Mouse (Mus musculus) heart, embryonic 14.5 days (tissue): ENCODE measurements around the gene Nol10. TPM values are rescaled to one million over a fixed set of nuclear protein-coding genes. Genes with fewer than 3 reads are reported as not detected.
A peak's percentile ranks its signal among the peaks of the same experiment; 100 is the strongest.

Experiments
- ATAC-seq: fragments of 200-750 bp; cut with Nextera tagmentation; 2 replicates; pipeline ENCODE4 v1.8.0; 2017; ENCODE audit warnings: low read depth, moderate TSS enrichment; ENCODE audit not compliant: insufficient number of reproducible peaks, insufficient read depth, low FRiP score
- H3K27ac ChIP-seq, 2 experiments: fragments of 200-500 bp in 1 of 2; fragments of 300-500 bp in 1 of 2; sonication (generic) in 1 of 2; replicated peaks in 1 of 2; 2 replicates each; pipeline ENCODE4 v1.5.1; 2012 to 2014; ENCODE audit warnings: low read depth in 2 of 2, low read length in 2 of 2, control low read depth in 1 of 2, mild to moderate bottlenecking in 1 of 2, mixed read lengths in 1 of 2; ENCODE audit not compliant: control insufficient read depth in 1 of 2, insufficient read depth in 1 of 2
- H3K27me3 ChIP-seq: fragments of 300-500 bp; sonication (generic); 2 replicates; pipeline ENCODE4 v1.6.1; 2014; ENCODE audit warnings: mild to moderate bottlenecking, low read length, control low read depth; ENCODE audit not compliant: control insufficient read depth, insufficient read depth
- H3K36me3 ChIP-seq: fragments of 300-500 bp; sonication (generic); 2 replicates; pipeline ENCODE4 v1.6.1; 2014; ENCODE audit warnings: mild to moderate bottlenecking, control low read depth, low read length, mixed read lengths; ENCODE audit not compliant: control insufficient read depth, insufficient read depth
- H3K4me1 ChIP-seq, 2 experiments: fragments of 200-500 bp in 1 of 2; fragments of 300-500 bp in 1 of 2; sonication (generic) in 1 of 2; 2 replicates each; pipeline ENCODE4 v1.6.1; 2012 to 2014; ENCODE audit warnings: low read length in 2 of 2, control low read depth in 1 of 2, mixed read lengths in 1 of 2; ENCODE audit not compliant: control insufficient read depth in 2 of 2, insufficient read depth in 2 of 2
- H3K4me2 ChIP-seq: fragments of 300-500 bp; sonication (generic); 2 replicates; pipeline ENCODE4 v1.6.1; 2014; ENCODE audit warnings: mild to moderate bottlenecking, low read length
- H3K4me3 ChIP-seq, 2 experiments: fragments of 200-500 bp in 1 of 2; fragments of 300-500 bp in 1 of 2; sonication (generic) in 1 of 2; 2 replicates each; pipeline ENCODE4 v1.5.1; 2012 to 2014; ENCODE audit warnings: low read length in 2 of 2, mild to moderate bottlenecking in 2 of 2, control low read depth in 1 of 2, low read depth in 1 of 2, moderate library complexity in 1 of 2; ENCODE audit not compliant: control insufficient read depth in 1 of 2, insufficient read depth in 1 of 2
- H3K9ac ChIP-seq: fragments of 300-500 bp; sonication (generic); 2 replicates; pipeline ENCODE4 v1.6.1; 2014; ENCODE audit warnings: mild to moderate bottlenecking, low read length
- H3K9me3 ChIP-seq: fragments of 300-500 bp; sonication (generic); 2 replicates; pipeline ENCODE4 v1.6.1; 2016; ENCODE audit warnings: low read length, control low read depth; ENCODE audit not compliant: control insufficient read depth
- WGBS: fragments of 180-500 bp; shearing (Covaris S2); extraction: QIAGEN DNeasy Blood & Tissue Kit; methylation state at CpG from one replicate; pipeline ENCODE4 v1.1.7; 2014; 5-methylcytosine and 5-hydroxymethylcytosine counted together
- microRNA-seq: library from miRNA; unstranded; fragments of <30 nt; microRNA quantifications from one replicate; pipeline ENCODE4, GENCODE M21; 2016
- polyA plus RNA-seq: library from polyadenylated mRNA; unstranded; fragments of >200 nt; fragmentation: Nextera tagmentation; extraction: Ambion mirVana; gene quantifications from 2 replicates; pipeline ENCODE4 v1.2.1, GENCODE M21; 2014

Gene Nol10
- polyA plus RNA-seq, 1 experiment from 2014 or later = 11.3 TPM

- H3K4me3 ChIP-seq = no peak overlapping the region
- H3K4me1 ChIP-seq = no peaks in the 10 kb centered on the region
- no peak overlapping the region for H3K4me2 ChIP-seq
- H3K9me3 ChIP-seq = no peaks in the 10 kb centered on the region
- no peak overlapping the region for H3K9ac ChIP-seq
- H3K36me3 ChIP-seq = no peaks in the 10 kb centered on the region
- no peak overlapping the region for H3K27ac ChIP-seq
- WGBS = 62% methylated on average over 4 of the region's 4 CpGs
- H3K27me3 ChIP-seq = no peaks in the 10 kb centered on the region
- ATAC-seq = no peak
Measured at GRCm38 (mm10) chr12:17474681-17475080, 126.4 kb downstream of the Nol10 start.

GRCm38 (mm10) chr12:17475146-17475545 lies 126.9 kb downstream of the Nol10 start:
- Histone ChIP-seq H3K9me3 (no peaks in the 10 kb centered on the region), H3K9ac (no peak overlapping the region), H3K4me2 (no peak overlapping the region), H3K36me3 (no peaks in the 10 kb centered on the region), H3K4me3 (no peak overlapping the region), H3K27me3 (no peaks in the 10 kb centered on the region), H3K4me1 (no peaks in the 10 kb centered on the region), H3K27ac (no peak overlapping the region)
- no peak for ATAC-seq
- 72% methylated on average over 4 of the region's 4 CpGs for WGBS

- Histone ChIP-seq H3K27ac (no peak overlapping the region), H3K9ac (no peak overlapping the region), H3K27me3 (no peaks in the 10 kb centered on the region), H3K4me1 (no peaks in the 10 kb centered on the region), H3K4me2 (no peak overlapping the region), H3K9me3 (no peaks in the 10 kb centered on the region), H3K36me3 (no peaks in the 10 kb centered on the region), H3K4me3 (no peak overlapping the region)
- 83% methylated on average over 12 of the region's 12 CpGs for whole genome bisulfite sequencing
- no peak for ATAC-seq
Measured at GRCm38 (mm10) chr12:17478196-17478595, 129.9 kb downstream of the Nol10 start.

GRCm38 (mm10) chr12:17478856-17479255 lies 130.6 kb downstream of the Nol10 start:
- Histone ChIP-seq H3K27ac (no peak overlapping the region), H3K36me3 (no peaks in the 10 kb centered on the region), H3K4me2 (no peak overlapping the region), H3K4me3 (no peak overlapping the region), H3K9me3 (no peaks in the 10 kb centered on the region), H3K4me1 (no peaks in the 10 kb centered on the region), H3K9ac (no peak overlapping the region), H3K27me3 (no peaks in the 10 kb centered on the region)
- WGBS = 65% methylated on average over 2 of the region's 2 CpGs
- no peak for ATAC-seq

Small RNAs within 50 kb of the gene (microRNA-seq; reads per million reads assigned to microRNA genes)
- 3.9 reads per million, percentile 11 among the genes with 10 or more reads in this experiment for gene Mir3066

Other genes starting within 250 kb of the Nol10 start
- gene Kcnf1, start 171.6 kb upstream of the Nol10 start, polyA plus RNA-seq = 0.07 and 0.35 TPM in 2 replicates
- 316 and 321 TPM in 2 replicates for gene Pdia6, start 81.9 kb upstream of the Nol10 start, polyA plus RNA-seq
- 0.26 TPM in 1 of 2 replicates, not detected in the other for gene Atp6v1c2, start 19.1 kb upstream of the Nol10 start, polyA plus RNA-seq
- 122 and 127 TPM in 2 replicates for gene Odc1, start 196.3 kb downstream of the Nol10 start, polyA plus RNA-seq